Mouse (Mus musculus): ENCODE measurements around the gene Mmgt2. TPM values are rescaled to one million over a fixed set of nuclear protein-coding genes. Genes with fewer than 3 reads are reported as not detected.

Gene Mmgt2
- polyA plus RNA-seq, 1 experiment = 8.6 TPM

GRCm38 (mm10) chr11:62643011-62643631 is 5.3 kb upstream of the Mmgt2 start:
- TF ChIP-seq CTCF (IDR thresholded peaks at IDR 0.05; ENCODE audit: control insufficient read depth, insufficient read depth, insufficient replicate concordance, low read depth, low read length) = no peak
- TF ChIP-seq POLR2A (IDR thresholded peaks at IDR 0.05; ENCODE audit: control insufficient read depth, low read depth, low read length) = no peak
- Histone ChIP-seq H3K4me1 (ENCODE audit: control insufficient read depth, insufficient read depth, low read length) (peaks cover 5% of the 10 kb centered on the region), H3K27ac (ENCODE audit: control insufficient read depth, insufficient read depth, low read depth, low read length) (no peak overlapping the region; the same call in 1 of the 2 replicates), H3K27me3 (ENCODE audit: control insufficient read depth, insufficient read depth, low read length) (no peaks in the 10 kb centered on the region), H3K36me3 (ENCODE audit: control insufficient read depth, insufficient read depth, low read length) (no peaks in the 10 kb centered on the region), H3K4me3 (ENCODE audit: control insufficient read depth, low read depth, low read length) (no peak overlapping the region)

GRCm38 (mm10) chr11:62643681-62644363 is 4.6 kb upstream of the Mmgt2 start:
- Histone ChIP-seq H3K27ac (ENCODE audit: control insufficient read depth, insufficient read depth, low read depth, low read length) (no peak overlapping the region), H3K4me1 (ENCODE audit: control insufficient read depth, insufficient read depth, low read length) (peaks cover 8% of the 10 kb centered on the region)

GRCm38 (mm10) chr11:62644602-62645336 is 3.7 kb upstream of the Mmgt2 start:
- H3K27ac ChIP-seq (ENCODE audit: control insufficient read depth, insufficient read depth, low read depth, low read length) = no peak overlapping the region
- no peaks in the 10 kb centered on the region for H3K27me3 ChIP-seq (ENCODE audit: control insufficient read depth, insufficient read depth, low read length)
- TF ChIP-seq POLR2A (IDR thresholded peaks at IDR 0.05; ENCODE audit: control insufficient read depth, low read depth, low read length) (no peak), CTCF (IDR thresholded peaks at IDR 0.05; ENCODE audit: control insufficient read depth, insufficient read depth, insufficient replicate concordance, low read depth, low read length) (no peak)
- peaks cover 7% of the 10 kb centered on the region for H3K4me1 ChIP-seq (ENCODE audit: control insufficient read depth, insufficient read depth, low read length)
- H3K36me3 ChIP-seq (ENCODE audit: control insufficient read depth, insufficient read depth, low read length) = no peaks in the 10 kb centered on the region
- no peak overlapping the region for H3K4me3 ChIP-seq (ENCODE audit: control insufficient read depth, low read depth, low read length)

More at GRCm38 (mm10) chr11:62643681-62644363, 4.6 kb upstream of the Mmgt2 start:
- TF ChIP-seq POLR2A (IDR thresholded peaks at IDR 0.05; ENCODE audit: control insufficient read depth, low read depth, low read length) (no peak), CTCF (IDR thresholded peaks at IDR 0.05; ENCODE audit: control insufficient read depth, insufficient read depth, insufficient replicate concordance, low read depth, low read length) (no peak)
- Histone ChIP-seq H3K4me3 (ENCODE audit: control insufficient read depth, low read depth, low read length) (no peak overlapping the region), H3K36me3 (ENCODE audit: control insufficient read depth, insufficient read depth, low read length) (no peaks in the 10 kb centered on the region), H3K27me3 (ENCODE audit: control insufficient read depth, insufficient read depth, low read length) (no peaks in the 10 kb centered on the region)

GRCm38 (mm10) chr11:62645337-62645675 is 3.2 kb upstream of the Mmgt2 start:
- peak overlapping the region; percentile 63 for H3K27ac ChIP-seq (ENCODE audit: control insufficient read depth, insufficient read depth, low read depth, low read length)
- no peaks in the 10 kb centered on the region for H3K27me3 ChIP-seq (ENCODE audit: control insufficient read depth, insufficient read depth, low read length)
- peaks cover 7% of the 10 kb centered on the region for H3K4me1 ChIP-seq (ENCODE audit: control insufficient read depth, insufficient read depth, low read length)
- TF ChIP-seq CTCF (IDR thresholded peaks at IDR 0.05; ENCODE audit: control insufficient read depth, insufficient read depth, insufficient replicate concordance, low read depth, low read length) = no peak
- H3K36me3 ChIP-seq (ENCODE audit: control insufficient read depth, insufficient read depth, low read length) = no peaks in the 10 kb centered on the region
- no peak overlapping the region for H3K4me3 ChIP-seq (ENCODE audit: control insufficient read depth, low read depth, low read length)

- Histone ChIP-seq H3K4me1 (ENCODE audit: control insufficient read depth, insufficient read depth, low read length) (peaks cover 7% of the 10 kb centered on the region), H3K27ac (ENCODE audit: control insufficient read depth, insufficient read depth, low read depth, low read length) (peak overlapping the region; percentile 63), H3K27me3 (ENCODE audit: control insufficient read depth, insufficient read depth, low read length) (no peaks in the 10 kb centered on the region), H3K36me3 (ENCODE audit: control insufficient read depth, insufficient read depth, low read length) (no peaks in the 10 kb centered on the region), H3K4me3 (ENCODE audit: control insufficient read depth, low read depth, low read length) (no peak overlapping the region)
- TF ChIP-seq CTCF (IDR thresholded peaks at IDR 0.05; ENCODE audit: control insufficient read depth, insufficient read depth, insufficient replicate concordance, low read depth, low read length) = no peak
- no peak for TF ChIP-seq POLR2A (IDR thresholded peaks at IDR 0.05; ENCODE audit: control insufficient read depth, low read depth, low read length)
Measured at GRCm38 (mm10) chr11:62645732-62646494, 2.6 kb upstream of the Mmgt2 start.

- Histone ChIP-seq H3K4me3 (ENCODE audit: control insufficient read depth, low read depth, low read length) (no peak overlapping the region), H3K27ac (ENCODE audit: control insufficient read depth, insufficient read depth, low read depth, low read length) (peak overlapping the region; percentile 27; the same call in 1 of the 2 replicates), H3K27me3 (ENCODE audit: control insufficient read depth, insufficient read depth, low read length) (no peaks in the 10 kb centered on the region), H3K36me3 (ENCODE audit: control insufficient read depth, insufficient read depth, low read length) (no peaks in the 10 kb centered on the region), H3K4me1 (ENCODE audit: control insufficient read depth, insufficient read depth, low read length) (peaks cover 7% of the 10 kb centered on the region)
- TF ChIP-seq CTCF (IDR thresholded peaks at IDR 0.05; ENCODE audit: control insufficient read depth, insufficient read depth, insufficient replicate concordance, low read depth, low read length) (no peak), POLR2A (IDR thresholded peaks at IDR 0.05; ENCODE audit: control insufficient read depth, low read depth, low read length) (no peak)
Measured at GRCm38 (mm10) chr11:62646495-62646843, 2.0 kb upstream of the Mmgt2 start.
